Mouse (Mus musculus) left cerebral cortex, adult 8-10 months (tissue): Measurements from ENCODE around the gene Pms1. TPM values are rescaled to one million over a fixed set of nuclear protein-coding genes. Genes with fewer than 3 reads are reported as not detected.

Source experiments
- DNase-seq, 2 experiments: peaks; one replicate each; pipeline ENCODE4 v3.0.0; 2022; ENCODE audit warnings: low spot score in 2 of 2
- total RNA-seq, 4 experiments: library from RNA; stranded (reverse); gene quantifications; 2 replicates each; pipeline ENCODE4 v1.2.4; 2022

Gene Pms1
- total RNA-seq, 4 experiments from 2014 or later = 38.2 to 50.3 (median 39.8) TPM

DNA sequence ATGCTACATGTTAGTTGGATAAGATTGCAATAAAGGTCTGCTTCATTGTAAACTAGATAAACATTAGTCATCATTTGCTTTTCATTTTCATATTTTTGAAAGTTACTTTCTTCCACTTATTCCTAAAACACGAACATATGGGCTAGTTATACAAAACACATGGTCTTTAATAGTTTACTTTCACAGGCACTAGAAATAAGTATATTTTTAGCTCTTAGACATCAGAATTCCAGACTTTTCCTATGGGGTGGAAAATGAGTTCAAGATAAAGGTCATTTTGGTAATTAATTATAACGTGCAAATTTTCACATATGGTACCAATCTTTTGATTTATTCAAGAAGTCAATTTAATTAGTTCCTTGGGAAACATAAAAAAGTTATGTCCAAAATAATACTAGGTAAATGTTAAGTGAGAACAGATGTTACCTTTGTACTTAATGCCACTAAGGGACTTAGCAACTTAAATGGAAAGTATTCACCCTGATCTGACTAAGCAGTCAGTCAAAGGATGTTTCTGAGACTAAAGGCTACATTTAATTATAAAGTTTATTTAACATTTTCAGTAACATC, 95.1 kb downstream of the Pms1 start:
- DNase-seq = no peak

DNA sequence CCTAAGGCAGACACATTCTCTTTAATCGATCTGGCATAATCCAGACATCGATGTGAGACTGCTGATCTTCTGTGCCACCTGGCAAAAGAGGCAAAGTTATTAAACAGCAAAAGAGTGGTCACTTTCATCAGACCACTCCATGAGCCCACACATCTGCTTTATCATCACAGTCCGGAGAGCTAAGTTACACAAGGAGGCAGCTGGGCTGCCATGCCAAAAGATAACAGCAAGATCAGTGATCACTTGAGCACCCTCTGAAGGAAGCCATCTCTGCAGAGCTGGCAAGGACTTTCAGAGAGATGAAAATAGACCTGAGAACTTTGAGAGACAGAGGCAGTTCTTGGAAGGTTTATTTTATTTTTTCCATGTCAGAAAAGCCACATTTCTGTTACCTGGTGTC, 102.3 kb downstream of the Pms1 start:
- no peak for DNase-seq

DNA sequence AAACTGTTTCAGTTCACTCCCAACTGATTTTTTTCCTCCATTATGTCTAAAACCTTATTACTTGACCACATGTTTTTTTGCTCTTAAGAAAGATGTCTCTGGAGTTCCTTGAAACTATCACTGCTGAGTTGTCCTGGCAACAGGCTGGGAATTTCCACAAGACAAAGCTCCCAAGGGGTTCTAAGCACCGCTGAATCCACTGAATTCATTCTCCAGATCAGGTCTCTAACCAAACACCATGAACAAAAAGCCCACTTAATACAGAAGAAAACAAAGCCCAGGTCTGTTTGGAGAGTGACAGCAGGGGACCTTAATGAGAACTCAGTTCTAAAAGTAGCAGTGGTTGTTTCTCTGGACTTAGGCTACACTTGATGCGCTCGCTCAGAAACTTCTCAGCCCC, 105.6 kb downstream of the Pms1 start:
- no peak for DNase-seq

DNA sequence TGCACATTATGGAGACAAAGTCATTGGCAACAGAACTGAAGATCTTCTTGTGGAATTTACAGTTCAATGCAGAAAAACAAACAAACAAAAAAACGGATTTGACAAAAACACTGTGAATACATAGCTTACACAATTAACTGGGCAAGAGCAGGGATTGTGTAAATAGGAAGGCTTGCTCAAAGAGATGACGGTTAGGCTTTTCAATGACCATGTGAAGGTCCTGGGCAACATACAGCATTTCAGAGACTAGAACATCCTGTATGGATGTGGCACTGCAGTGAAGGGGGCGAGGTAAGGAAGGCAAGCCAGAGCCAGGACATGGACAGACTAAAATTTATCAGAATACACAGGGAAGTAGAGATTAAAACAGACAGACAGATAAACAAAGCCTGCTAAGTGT, 107.2 kb downstream of the Pms1 start:
- DNase-seq = no peak

DNA sequence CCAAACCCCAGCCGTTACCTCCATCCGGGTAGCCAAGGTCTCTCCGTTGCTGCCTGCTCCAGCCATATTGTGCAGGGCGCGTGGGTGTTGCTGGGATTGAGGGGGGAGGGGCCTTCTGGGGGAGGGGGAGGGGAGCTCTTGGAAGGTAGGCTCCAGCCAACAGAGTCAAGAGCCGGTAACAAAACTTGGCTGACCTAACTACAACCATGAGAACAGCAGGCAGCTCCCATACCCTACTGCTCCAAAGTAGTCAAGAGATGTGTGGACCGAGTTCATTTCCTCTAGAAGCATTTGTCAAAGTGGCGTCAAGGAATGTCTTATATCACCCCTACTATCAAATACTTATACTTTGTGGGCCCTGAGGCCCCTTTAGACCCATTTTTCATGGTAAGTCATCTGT, 109.3 kb downstream of the Pms1 start, which contains the start of gene 1700019A02Rik:
TSS of gene 1700019A02Rik (minus strand) at position 101 of the 400 bp plus-strand sequence.
- DNase-seq = no peak

DNA sequence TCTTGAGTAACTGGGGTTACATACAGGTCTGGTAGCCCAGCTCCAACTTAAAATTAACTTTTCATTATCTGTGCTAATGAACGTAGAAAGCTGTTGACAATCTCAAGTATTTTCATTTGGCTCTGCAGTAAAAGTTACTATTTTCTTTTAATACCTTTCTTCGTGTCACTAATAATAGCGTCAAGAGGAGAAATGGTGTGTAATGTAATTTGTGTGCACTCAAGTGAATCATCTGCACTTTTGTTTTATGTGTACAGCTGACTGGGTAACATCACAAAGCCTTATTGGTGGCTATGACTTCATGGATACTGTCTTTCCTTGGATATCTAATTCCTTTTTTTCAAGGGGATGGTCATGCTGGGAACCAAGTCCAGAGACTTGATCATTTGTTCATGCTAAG, 110.5 kb downstream of the Pms1 start:
- DNase-seq = no peak

DNA sequence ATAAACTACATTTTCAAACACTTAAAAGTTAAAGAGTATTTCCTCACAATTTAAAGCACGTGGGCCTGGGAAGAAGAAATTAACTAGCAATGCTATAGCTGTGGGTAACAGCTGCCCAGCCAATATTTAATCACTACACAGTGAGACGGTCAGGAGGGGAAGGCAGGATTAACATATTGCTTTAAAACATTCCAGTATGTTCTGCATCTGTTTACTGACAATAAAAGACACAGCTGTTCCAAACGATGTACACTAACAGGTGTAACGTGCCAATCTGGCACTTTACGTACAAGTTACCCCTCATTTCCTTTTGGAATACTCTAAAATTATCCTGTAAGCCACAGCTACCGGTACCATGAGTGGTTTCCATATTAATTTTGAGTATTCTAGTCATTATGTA, 139.1 kb downstream of the Pms1 start:
- no peak for DNase-seq

Other genes starting within 250 kb of the Pms1 start
- gene Mstn, start 235.4 kb downstream of the Pms1 start, total RNA-seq = under 1 TPM; 0.21 to 0.96 (median 0.42) TPM
- gene 1700019A02Rik, start 109.4 kb downstream of the Pms1 start, total RNA-seq = not detected
- gene Ormdl1, start 77 bp upstream of the Pms1 start, total RNA-seq = 1 to 10 TPM; 6.4 to 9.4 (median 8.8) TPM
- gene Gm28778, start 93 bp upstream of the Pms1 start, total RNA-seq = 1 to 10 TPM in 1 of 4 experiments, not detected in 3; 3.5 TPM
- gene Osgepl1, start 16.6 kb upstream of the Pms1 start, total RNA-seq = 10 to 100 TPM; 19.1 to 24.3 (median 22.5) TPM
- 1 to 10 TPM in 1 of 4 experiments, not detected in 3; 1.7 TPM for gene Asdurf, start 55.6 kb upstream of the Pms1 start, total RNA-seq
- gene Gm28551, start 55.6 kb upstream of the Pms1 start, total RNA-seq = under 1 TPM in 1 of 4 experiments, not detected in 3; 0.20 TPM
- gene Asnsd1, start 55.7 kb upstream of the Pms1 start, total RNA-seq = 10 to 100 TPM; 23.3 to 25.8 (median 25.2) TPM